Mouse (Mus musculus) heart, postnatal 25 days (tissue): ENCODE results near the gene Cdc40. TPM values are rescaled to one million over a fixed set of nuclear protein-coding genes. Genes with fewer than 3 reads are reported as not detected.
"Not testable (repeated sequence)": the region's sequence is repeated elsewhere in the genome, so short reads cannot be mapped to it uniquely, and the experiment has no call there.

Source experiments
- DNase-seq: peaks from one replicate; pipeline ENCODE4 v3.0.0; 2022; ENCODE audit warnings: low spot score
- intact Hi-C: fragments of 180-260 bp; cut with DNase I; formaldehyde crosslinking; loops from one replicate; pipeline ENCODE4 v1.15.1; 2025
- total RNA-seq, 2 experiments: library from RNA; stranded (reverse); gene quantifications; 2 replicates each; pipeline ENCODE4 v1.2.3; 2021

Cdc40 gene
- total RNA-seq, 2 experiments from 2014 or later = 19.1 to 20.2 TPM

- no peak for DNase-seq
- intact Hi-C loops = no loop called here
Observed at GRCm38 (mm10) chr10:40872052-40872451, 11.1 kb downstream of the Cdc40 start.

- DNase-seq = no peak
- intact Hi-C loops = no loop called here
Observed at GRCm38 (mm10) chr10:40871301-40871700, 11.8 kb downstream of the Cdc40 start.

- DNase-seq = no peak
- intact Hi-C loops = no loop called here
Observed at GRCm38 (mm10) chr10:40868081-40868480, 15.0 kb downstream of the Cdc40 start.

GRCm38 (mm10) chr10:40857599-40857998 lies 25.5 kb downstream of the Cdc40 start:
- no peak for DNase-seq
- intact Hi-C loops = no loop called here

GRCm38 (mm10) chr10:40856703-40857102 lies 26.4 kb downstream of the Cdc40 start:
- intact Hi-C loops = no loop called here
- DNase-seq = no peak

- DNase-seq = no peak
- intact Hi-C loops = no loop called here
Observed at GRCm38 (mm10) chr10:40855616-40856015, 27.5 kb downstream of the Cdc40 start.

GRCm38 (mm10) chr10:40851138-40851537 lies 32.0 kb downstream of the Cdc40 start:
- DNase-seq = no peak
- intact Hi-C loops = no loop called here

GRCm38 (mm10) chr10:40850644-40851043 lies 32.5 kb downstream of the Cdc40 start:
- no peak for DNase-seq
- intact Hi-C loops = no loop called here

GRCm38 (mm10) chr10:40847176-40847874 lies 35.8 kb downstream of the Cdc40 start:
- intact Hi-C loops = loop anchor here (5.0 kb wide), 1 partner anchor 35 kb away; the partner anchor contains the start of genes Cdc40 and Wasf1

GRCm38 (mm10) chr10:40845626-40846025 lies 37.5 kb downstream of the Cdc40 start:
- intact Hi-C loops = loop anchor here (5.0 kb wide), 1 partner anchor 37 kb away; the partner anchor contains the start of genes Cdc40 and Wasf1
- DNase-seq = no peak

More at GRCm38 (mm10) chr10:40847176-40847874, 35.8 kb downstream of the Cdc40 start:
- no peak for DNase-seq

GRCm38 (mm10) chr10:40844546-40844945 lies 38.6 kb downstream of the Cdc40 start:
- intact Hi-C loops = no loop called here
- DNase-seq = no peak

GRCm38 (mm10) chr10:40843841-40844240 lies 39.3 kb downstream of the Cdc40 start:
- DNase-seq = no peak
- intact Hi-C loops = no loop called here

GRCm38 (mm10) chr10:40840086-40840485 lies 43.0 kb downstream of the Cdc40 start:
- intact Hi-C loops = no loop called here
- no peak for DNase-seq

- DNase-seq = no peak
- intact Hi-C loops = no loop called here
Observed at GRCm38 (mm10) chr10:40831267-40831666, 51.8 kb downstream of the Cdc40 start.

- intact Hi-C loops = no loop called here
- DNase-seq = no peak
Observed at GRCm38 (mm10) chr10:40830312-40830711, 52.8 kb downstream of the Cdc40 start.

GRCm38 (mm10) chr10:40827706-40828105 lies 55.4 kb downstream of the Cdc40 start:
- intact Hi-C loops = no loop called here

GRCm38 (mm10) chr10:40825952-40826351 lies 57.2 kb downstream of the Cdc40 start:
- intact Hi-C loops = no loop called here
- DNase-seq = no peak

More at GRCm38 (mm10) chr10:40827706-40828105, 55.4 kb downstream of the Cdc40 start:
- no peak for DNase-seq

- DNase-seq = no peak
- intact Hi-C loops = no loop called here
Observed at GRCm38 (mm10) chr10:40816471-40816870, 66.6 kb downstream of the Cdc40 start.

GRCm38 (mm10) chr10:40813627-40814026 lies 69.5 kb downstream of the Cdc40 start:
- DNase-seq = no peak
- intact Hi-C loops = no loop called here

GRCm38 (mm10) chr10:40809411-40809910 lies 73.7 kb downstream of the Cdc40 start:
- DNase-seq, intact Hi-C loops: not testable (repeated sequence)

- intact Hi-C loops = no loop called here
- DNase-seq = no peak
Observed at GRCm38 (mm10) chr10:40806221-40806620, 76.9 kb downstream of the Cdc40 start.

GRCm38 (mm10) chr10:40805221-40805620 lies 77.9 kb downstream of the Cdc40 start:
- intact Hi-C loops = no loop called here
- no peak for DNase-seq
